Comparison of ENCODE assay signal across 1 mouse cellular context in the genomic region with DNA sequence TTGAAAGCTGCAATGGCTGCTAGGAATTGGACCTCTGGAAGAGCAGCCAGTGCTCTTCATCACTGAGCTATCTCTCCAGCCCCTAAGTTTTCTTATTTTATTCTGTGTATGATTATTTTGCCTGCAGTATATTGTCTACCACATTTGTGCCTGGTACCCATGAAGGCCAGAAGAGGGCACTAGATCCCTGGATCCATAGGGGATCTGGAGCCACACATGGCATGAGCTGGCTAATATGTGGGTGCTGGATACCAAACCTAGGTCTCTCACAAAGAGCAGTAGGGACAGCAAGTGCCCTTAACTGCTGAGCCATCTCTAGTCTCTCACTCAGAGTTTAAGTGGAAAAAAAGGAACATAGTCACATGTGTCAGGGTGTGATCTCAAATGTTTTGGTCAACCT.
A peak's percentile ranks its signal among the peaks of the same experiment; 100 is the strongest.
TF ChIP-seq lines count a peak whose summit lies in the region.

No protein-coding gene starts in this region.

TF ChIP-seq in MEL, 35 proteins besides CTCF, POLR2A, EP300 and RAD21:
- TF ChIP-seq NRF1 (IDR thresholded peaks at IDR 0.05; ENCODE audit: insufficient read depth, low read depth, low read length, poor library complexity, severe bottlenecking): no peak
- TF ChIP-seq MAZ (IDR thresholded peaks at IDR 0.05; ENCODE audit: low read depth, low read length): no peak
- no peak for TF ChIP-seq BHLHE40 (IDR thresholded peaks at IDR 0.05; ENCODE audit: borderline replicate concordance, low read depth, low read length)
- no peak for TF ChIP-seq GATA1 (IDR thresholded peaks at IDR 0.05; ENCODE audit: low read depth, low read length)
- no peak for TF ChIP-seq ZKSCAN1 (IDR thresholded peaks at IDR 0.05; ENCODE audit: low read depth, low read length)
- 0 out of 2 replicates have a peak, but pooled peaks have one; percentile 9 for TF ChIP-seq SMC3 (IDR thresholded peaks at IDR 0.05; ENCODE audit: low read depth, low read length)
- TF ChIP-seq MXI1 (IDR thresholded peaks at IDR 0.05; ENCODE audit: low read depth, low read length): no peak
